Mouse (Mus musculus): ENCODE results near the gene Gucd1. TPM values are rescaled to one million over a fixed set of nuclear protein-coding genes. Genes with fewer than 3 reads are reported as not detected.
"Not testable (repeated sequence)": the region's sequence is repeated elsewhere in the genome, so short reads cannot be mapped to it uniquely, and the experiment has no call there.

Gucd1 gene
- polyA plus RNA-seq, 1 experiment: 124 TPM

- DNase-seq: no peak
- no peaks in the 10 kb centered on the region for H3K36me3 ChIP-seq (ENCODE audit: control insufficient read depth, insufficient read depth, low read length)
- no peak overlapping the region for H3K27ac ChIP-seq (ENCODE audit: insufficient read depth, low read depth, low read length)
- no peaks in the 10 kb centered on the region for H3K4me1 ChIP-seq (ENCODE audit: control insufficient read depth, insufficient read depth, low read length)
- WGBS: 56% methylated on average over 7 of the region's 7 CpGs
- TF ChIP-seq POLR2A (IDR thresholded peaks at IDR 0.05; ENCODE audit: low read depth, low read length) (no peak), CTCF (conservative IDR thresholded peaks at IDR 0.05; ENCODE audit: insufficient read depth, insufficient read length, low read depth, low read length) (no peak)
- H3K4me3 ChIP-seq (ENCODE audit: insufficient read depth, low read depth, low read length): no peak overlapping the region
- no peaks in the 10 kb centered on the region for H3K27me3 ChIP-seq (replicated peaks; ENCODE audit: control insufficient read depth, insufficient read depth, low read length)
These were observed 30.1 kb upstream of the Gucd1 start for GRCm38 (mm10) chr10:75547901-75548300.

GRCm38 (mm10) chr10:75536123-75536522, 18.4 kb upstream of the Gucd1 start:
- H3K4me1 ChIP-seq (ENCODE audit: control insufficient read depth, insufficient read depth, low read length): no peaks in the 10 kb centered on the region
- DNase-seq: no peak
- peaks cover 4% of the 10 kb centered on the region for H3K36me3 ChIP-seq (ENCODE audit: control insufficient read depth, insufficient read depth, low read length)
- H3K27me3 ChIP-seq (replicated peaks; ENCODE audit: control insufficient read depth, insufficient read depth, low read length): no peaks in the 10 kb centered on the region
- no peak overlapping the region for H3K4me3 ChIP-seq (ENCODE audit: insufficient read depth, low read depth, low read length)
- no peak overlapping the region for H3K27ac ChIP-seq (ENCODE audit: insufficient read depth, low read depth, low read length)
- WGBS: 91% methylated on average over 5 of the region's 5 CpGs
- TF ChIP-seq POLR2A (IDR thresholded peaks at IDR 0.05; ENCODE audit: low read depth, low read length) (no peak), CTCF (conservative IDR thresholded peaks at IDR 0.05; ENCODE audit: insufficient read depth, insufficient read length, low read depth, low read length) (no peak)

GRCm38 (mm10) chr10:75535423-75535822, 17.7 kb upstream of the Gucd1 start:
- no peaks in the 10 kb centered on the region for H3K27me3 ChIP-seq (replicated peaks; ENCODE audit: control insufficient read depth, insufficient read depth, low read length)
- DNase-seq: no peak
- H3K27ac ChIP-seq (ENCODE audit: insufficient read depth, low read depth, low read length): no peak overlapping the region
- H3K4me1 ChIP-seq (ENCODE audit: control insufficient read depth, insufficient read depth, low read length): no peaks in the 10 kb centered on the region
- H3K4me3 ChIP-seq (ENCODE audit: insufficient read depth, low read depth, low read length): no peak overlapping the region
- H3K36me3 ChIP-seq (ENCODE audit: control insufficient read depth, insufficient read depth, low read length): peaks cover 4% of the 10 kb centered on the region
- whole genome bisulfite sequencing: 74% methylated on average over 2 of the region's 2 CpGs
- TF ChIP-seq CTCF (conservative IDR thresholded peaks at IDR 0.05; ENCODE audit: insufficient read depth, insufficient read length, low read depth, low read length) (no peak), POLR2A (IDR thresholded peaks at IDR 0.05; ENCODE audit: low read depth, low read length) (no peak)

GRCm38 (mm10) chr10:75534934-75535333, 17.2 kb upstream of the Gucd1 start:
- H3K27ac ChIP-seq (ENCODE audit: insufficient read depth, low read depth, low read length): no peak overlapping the region
- no peaks in the 10 kb centered on the region for H3K4me1 ChIP-seq (ENCODE audit: control insufficient read depth, insufficient read depth, low read length)
- H3K27me3 ChIP-seq (replicated peaks; ENCODE audit: control insufficient read depth, insufficient read depth, low read length): no peaks in the 10 kb centered on the region
- H3K4me3 ChIP-seq (ENCODE audit: insufficient read depth, low read depth, low read length): no peak overlapping the region
- DNase-seq: no peak
- TF ChIP-seq CTCF (conservative IDR thresholded peaks at IDR 0.05; ENCODE audit: insufficient read depth, insufficient read length, low read depth, low read length) (no peak), POLR2A (IDR thresholded peaks at IDR 0.05; ENCODE audit: low read depth, low read length) (no peak)
- 83% methylated on average over 8 of the region's 8 CpGs for WGBS
- H3K36me3 ChIP-seq (ENCODE audit: control insufficient read depth, insufficient read depth, low read length): peaks cover 4% of the 10 kb centered on the region

- 90% methylated on average over 8 of the region's 8 CpGs for WGBS
- DNase-seq: no peak
- no peaks in the 10 kb centered on the region for H3K27me3 ChIP-seq (replicated peaks; ENCODE audit: control insufficient read depth, insufficient read depth, low read length)
- no peak overlapping the region for H3K27ac ChIP-seq (ENCODE audit: insufficient read depth, low read depth, low read length)
- H3K4me1 ChIP-seq (ENCODE audit: control insufficient read depth, insufficient read depth, low read length): no peaks in the 10 kb centered on the region
- no peak for TF ChIP-seq CTCF (conservative IDR thresholded peaks at IDR 0.05; ENCODE audit: insufficient read depth, insufficient read length, low read depth, low read length)
- TF ChIP-seq POLR2A (IDR thresholded peaks at IDR 0.05; ENCODE audit: low read depth, low read length): no peak
- no peak overlapping the region for H3K4me3 ChIP-seq (ENCODE audit: insufficient read depth, low read depth, low read length)
- H3K36me3 ChIP-seq (ENCODE audit: control insufficient read depth, insufficient read depth, low read length): peaks cover 4% of the 10 kb centered on the region
These were observed 16.4 kb upstream of the Gucd1 start for GRCm38 (mm10) chr10:75534216-75534615.

GRCm38 (mm10) chr10:75531532-75532090, 13.8 kb upstream of the Gucd1 start:
- Histone ChIP-seq H3K36me3 (ENCODE audit: control insufficient read depth, insufficient read depth, low read length) (peaks cover 4% of the 10 kb centered on the region), H3K27ac (ENCODE audit: insufficient read depth, low read depth, low read length) (no peak overlapping the region), H3K27me3 (replicated peaks; ENCODE audit: control insufficient read depth, insufficient read depth, low read length) (no peaks in the 10 kb centered on the region), H3K4me1 (ENCODE audit: control insufficient read depth, insufficient read depth, low read length) (no peaks in the 10 kb centered on the region), H3K4me3 (ENCODE audit: insufficient read depth, low read depth, low read length) (no peak overlapping the region)
- 79% methylated on average over 9 of the region's 9 CpGs for WGBS
- TF ChIP-seq POLR2A (IDR thresholded peaks at IDR 0.05; ENCODE audit: low read depth, low read length) (no peak), CTCF (conservative IDR thresholded peaks at IDR 0.05; ENCODE audit: insufficient read depth, insufficient read length, low read depth, low read length) (no peak)
- no peak for DNase-seq

- Histone ChIP-seq H3K27me3 (replicated peaks; ENCODE audit: control insufficient read depth, insufficient read depth, low read length) (no peaks in the 10 kb centered on the region), H3K36me3 (ENCODE audit: control insufficient read depth, insufficient read depth, low read length) (peaks cover 4% of the 10 kb centered on the region), H3K4me3 (ENCODE audit: insufficient read depth, low read depth, low read length) (no peak overlapping the region), H3K27ac (ENCODE audit: insufficient read depth, low read depth, low read length) (no peak overlapping the region), H3K4me1 (ENCODE audit: control insufficient read depth, insufficient read depth, low read length) (no peaks in the 10 kb centered on the region; the same call in 1 of the 2 replicates)
- WGBS: 90% methylated on average over 2 of the region's 2 CpGs
- TF ChIP-seq CTCF (conservative IDR thresholded peaks at IDR 0.05; ENCODE audit: insufficient read depth, insufficient read length, low read depth, low read length) (no peak), POLR2A (IDR thresholded peaks at IDR 0.05; ENCODE audit: low read depth, low read length) (no peak)
- DNase-seq: no peak
These were observed 12.6 kb upstream of the Gucd1 start for GRCm38 (mm10) chr10:75530322-75530721.

- not testable (repeated sequence) for H3K4me3 ChIP-seq (ENCODE audit: insufficient read depth, low read depth, low read length); H3K27me3 ChIP-seq (replicated peaks; ENCODE audit: control insufficient read depth, insufficient read depth, low read length); H3K36me3 ChIP-seq (ENCODE audit: control insufficient read depth, insufficient read depth, low read length); DNase-seq; H3K4me1 ChIP-seq (ENCODE audit: control insufficient read depth, insufficient read depth, low read length); H3K27ac ChIP-seq (ENCODE audit: insufficient read depth, low read depth, low read length)
- 94% methylated on average over 9 of the region's 9 CpGs for WGBS
These were observed 7.7 kb upstream of the Gucd1 start for GRCm38 (mm10) chr10:75525450-75525849.
